Mouse (Mus musculus): Measurements from ENCODE around the gene Igsf3. TPM values are rescaled to one million over a fixed set of nuclear protein-coding genes. Genes with fewer than 3 reads are reported as not detected.

Igsf3 gene
- polyA plus RNA-seq, 1 experiment, result 2.6 TPM

DNA sequence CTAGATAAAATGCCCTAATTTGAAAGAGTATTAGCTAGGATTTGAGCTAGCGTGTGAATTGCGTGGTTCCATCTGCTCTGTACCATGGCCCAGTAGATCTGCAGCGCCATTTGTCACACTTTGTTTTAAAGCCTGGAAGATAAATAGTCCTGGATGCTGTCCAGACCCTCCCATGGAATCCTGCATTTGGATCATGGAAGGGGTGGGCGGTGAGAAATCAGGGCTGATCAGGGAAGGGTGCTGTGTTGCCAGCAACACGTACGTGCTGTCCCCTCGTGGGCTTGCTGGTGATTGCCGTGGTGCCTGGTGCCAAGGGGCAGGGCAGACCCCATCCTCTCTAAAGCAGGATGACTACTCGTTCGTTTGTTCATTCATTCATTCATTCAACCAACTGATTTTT lies 28.6 kb downstream of the Igsf3 start:
- H3K27ac ChIP-seq (ENCODE audit: insufficient read depth, low read depth, low read length), result no peak overlapping the region
- H3K36me3 ChIP-seq (ENCODE audit: control insufficient read depth, insufficient read depth, low read length), result no peaks in the 10 kb centered on the region
- 61% methylated on average over 10 of the region's 10 CpGs for WGBS
- no peak for DNase-seq
- no peak overlapping the region for H3K4me3 ChIP-seq (ENCODE audit: insufficient read depth, low read depth, low read length)
- no peaks in the 10 kb centered on the region for H3K27me3 ChIP-seq (replicated peaks; ENCODE audit: control insufficient read depth, insufficient read depth, low read length)
- no peaks in the 10 kb centered on the region for H3K4me1 ChIP-seq (ENCODE audit: control insufficient read depth, insufficient read depth, low read length)
- TF ChIP-seq POLR2A (IDR thresholded peaks at IDR 0.05; ENCODE audit: low read depth, low read length) (no peak), CTCF (conservative IDR thresholded peaks at IDR 0.05; ENCODE audit: insufficient read depth, insufficient read length, low read depth, low read length) (no peak)

DNA sequence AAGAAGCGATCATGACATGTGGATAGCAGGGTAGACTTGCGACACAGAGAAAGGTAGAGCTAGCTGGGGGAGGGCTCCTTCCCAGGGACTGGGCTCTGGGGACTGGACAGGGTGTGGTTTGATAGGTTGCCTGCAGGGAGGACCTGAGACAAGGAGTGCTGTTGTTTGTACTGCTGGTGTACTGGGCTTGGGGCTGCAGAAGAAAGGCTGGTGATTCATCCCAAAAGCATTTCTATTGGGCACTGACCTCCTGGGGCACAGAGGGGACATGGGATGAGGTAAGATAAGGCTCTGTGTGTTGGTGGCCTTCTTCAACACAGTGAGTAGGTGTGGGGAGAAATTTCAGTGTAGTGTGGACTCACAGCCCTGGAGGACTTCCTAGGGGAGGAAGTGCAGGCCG lies 29.2 kb downstream of the Igsf3 start:
- no peaks in the 10 kb centered on the region for H3K4me1 ChIP-seq (ENCODE audit: control insufficient read depth, insufficient read depth, low read length)
- no peak overlapping the region for H3K4me3 ChIP-seq (ENCODE audit: insufficient read depth, low read depth, low read length)
- no peaks in the 10 kb centered on the region for H3K36me3 ChIP-seq (ENCODE audit: control insufficient read depth, insufficient read depth, low read length)
- no peak for TF ChIP-seq CTCF (conservative IDR thresholded peaks at IDR 0.05; ENCODE audit: insufficient read depth, insufficient read length, low read depth, low read length)
- no peak for TF ChIP-seq POLR2A (IDR thresholded peaks at IDR 0.05; ENCODE audit: low read depth, low read length)
- 72% methylated on average over 3 of the region's 3 CpGs for WGBS
- no peak for DNase-seq
- H3K27me3 ChIP-seq (replicated peaks; ENCODE audit: control insufficient read depth, insufficient read depth, low read length), result no peaks in the 10 kb centered on the region
- H3K27ac ChIP-seq (ENCODE audit: insufficient read depth, low read depth, low read length), result no peak overlapping the region

DNA sequence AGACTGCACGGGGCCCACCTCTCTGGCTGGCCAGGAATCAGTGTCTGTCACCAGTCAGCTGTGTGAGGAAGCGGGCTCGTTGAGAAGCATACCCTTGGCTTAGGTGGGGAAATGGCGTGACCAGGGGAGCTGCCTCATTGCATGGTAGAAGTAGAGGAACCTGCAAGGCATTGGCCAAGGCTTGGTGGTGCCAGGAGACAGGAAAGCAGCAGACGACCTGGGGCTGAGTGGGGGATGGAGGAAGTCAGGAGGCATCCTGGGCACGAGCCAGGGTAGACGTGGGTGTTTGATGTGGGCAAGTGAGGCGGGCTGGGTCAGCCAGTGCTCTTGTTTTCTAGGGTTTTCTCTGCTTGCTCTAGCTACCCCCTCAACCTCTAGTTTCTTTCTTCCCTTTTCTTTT lies 30.7 kb downstream of the Igsf3 start:
- H3K27ac ChIP-seq (ENCODE audit: insufficient read depth, low read depth, low read length), result no peak overlapping the region
- TF ChIP-seq CTCF (conservative IDR thresholded peaks at IDR 0.05; ENCODE audit: insufficient read depth, insufficient read length, low read depth, low read length) (no peak), POLR2A (IDR thresholded peaks at IDR 0.05; ENCODE audit: low read depth, low read length) (no peak)
- DNase-seq, result no peak
- no peaks in the 10 kb centered on the region for H3K27me3 ChIP-seq (replicated peaks; ENCODE audit: control insufficient read depth, insufficient read depth, low read length)
- no peak overlapping the region for H3K4me3 ChIP-seq (ENCODE audit: insufficient read depth, low read depth, low read length)
- H3K36me3 ChIP-seq (ENCODE audit: control insufficient read depth, insufficient read depth, low read length), result no peaks in the 10 kb centered on the region
- 60% methylated on average over 8 of the region's 8 CpGs for WGBS
- H3K4me1 ChIP-seq (ENCODE audit: control insufficient read depth, insufficient read depth, low read length), result 0 out of 2 replicates have a peak, but pooled peaks cover 2% of the 10 kb centered on the region

DNA sequence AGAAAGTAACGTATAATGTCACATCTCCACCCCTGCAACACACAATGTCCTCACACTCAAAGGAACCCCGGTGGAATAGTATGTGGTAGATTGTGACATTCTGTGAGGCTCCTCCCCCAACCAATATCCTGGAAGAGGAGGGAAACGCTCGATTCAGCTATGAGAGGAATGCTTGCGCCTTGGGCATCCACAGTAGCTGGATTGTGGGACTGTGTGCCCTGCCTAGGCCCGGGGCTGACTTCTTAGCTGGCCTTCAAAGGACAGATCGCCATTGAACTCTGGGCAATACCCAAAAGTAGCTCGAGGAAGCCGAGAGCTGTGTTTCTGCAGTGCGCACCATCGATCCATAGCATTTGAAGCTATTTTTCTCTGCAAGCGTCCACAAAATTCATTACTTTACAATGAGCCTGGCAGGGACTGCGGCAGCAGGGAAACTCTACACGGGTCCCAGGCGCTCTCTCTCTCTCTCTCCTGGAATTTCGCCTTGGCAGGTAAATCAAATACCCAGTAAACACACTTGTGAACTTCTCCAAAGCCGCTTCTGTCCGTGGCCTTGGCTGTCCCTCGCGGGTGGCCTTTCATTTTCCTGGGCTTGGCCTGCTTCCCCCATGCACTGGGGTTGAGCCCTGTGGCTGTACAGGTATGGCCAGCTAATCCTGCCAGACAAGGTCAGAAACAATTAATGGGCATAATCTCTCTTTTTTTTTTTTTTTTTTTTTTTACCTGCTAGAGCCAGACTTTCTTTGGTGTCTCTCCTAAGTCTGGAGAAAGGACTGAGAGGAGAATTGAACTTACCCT lies 32.3 kb downstream of the Igsf3 start:
- DNase-seq, result no peak
- 0 out of 2 replicates have a peak, but pooled peaks cover 2% of the 10 kb centered on the region for H3K4me1 ChIP-seq (ENCODE audit: control insufficient read depth, insufficient read depth, low read length)
- H3K4me3 ChIP-seq (ENCODE audit: insufficient read depth, low read depth, low read length), result no peak overlapping the region
- no peaks in the 10 kb centered on the region for H3K36me3 ChIP-seq (ENCODE audit: control insufficient read depth, insufficient read depth, low read length)
- no peak overlapping the region for H3K27ac ChIP-seq (ENCODE audit: insufficient read depth, low read depth, low read length)
- 42% methylated on average over 20 of the region's 20 CpGs for WGBS
- H3K27me3 ChIP-seq (replicated peaks; ENCODE audit: control insufficient read depth, insufficient read depth, low read length), result no peaks in the 10 kb centered on the region
- TF ChIP-seq POLR2A (IDR thresholded peaks at IDR 0.05; ENCODE audit: low read depth, low read length), result no peak
- no peak for TF ChIP-seq CTCF (conservative IDR thresholded peaks at IDR 0.05; ENCODE audit: insufficient read depth, insufficient read length, low read depth, low read length)

DNA sequence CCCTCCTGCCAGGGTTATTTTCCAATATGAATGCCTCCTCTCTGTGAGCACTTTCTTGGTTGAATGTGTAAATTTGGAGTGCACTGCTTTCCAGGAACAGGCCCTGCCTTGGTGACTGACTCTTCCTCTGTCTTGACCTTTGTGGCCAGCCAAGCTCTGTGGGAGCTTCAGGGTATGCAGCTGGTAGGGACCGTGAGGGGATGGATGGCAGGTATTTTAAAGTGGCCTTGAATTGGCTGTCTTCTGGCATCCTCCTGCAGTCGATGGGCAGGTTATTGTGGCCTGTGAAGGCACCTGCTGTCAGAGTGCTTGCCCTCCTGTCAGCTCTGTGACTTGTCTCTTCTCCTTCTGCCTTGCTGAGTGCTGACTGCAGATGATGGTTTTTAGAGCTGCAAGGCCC lies 33.3 kb downstream of the Igsf3 start:
- 68% methylated on average over 2 of the region's 2 CpGs for WGBS
- no peak overlapping the region for H3K27ac ChIP-seq (ENCODE audit: insufficient read depth, low read depth, low read length)

DNA sequence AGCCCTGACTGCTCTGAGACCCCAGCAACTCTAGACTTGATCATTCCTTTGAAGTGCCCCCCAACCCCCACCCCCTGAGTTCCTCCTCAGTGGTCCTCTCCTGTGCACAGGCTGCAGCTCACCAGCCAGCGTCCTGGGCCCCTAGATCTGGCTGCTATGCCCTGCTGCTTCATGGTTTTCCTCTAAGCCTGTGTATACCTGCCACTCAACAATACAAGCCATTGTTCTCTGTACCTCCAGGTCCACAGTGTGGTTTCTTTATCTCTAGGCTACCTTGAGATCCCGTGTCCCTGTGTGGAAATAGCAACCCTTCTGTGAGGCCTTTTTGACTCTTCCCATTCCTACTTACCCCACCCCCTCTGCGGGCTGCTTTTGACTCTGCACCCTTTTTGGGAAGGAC lies 33.9 kb downstream of the Igsf3 start:
- WGBS, result 69% methylated on average over 3 of the region's 3 CpGs
- no peak overlapping the region for H3K27ac ChIP-seq (ENCODE audit: insufficient read depth, low read depth, low read length)
- 0 out of 2 replicates have a peak, but pooled peaks cover 2% of the 10 kb centered on the region for H3K4me1 ChIP-seq (ENCODE audit: control insufficient read depth, insufficient read depth, low read length)
- TF ChIP-seq POLR2A (IDR thresholded peaks at IDR 0.05; ENCODE audit: low read depth, low read length), result no peak
- TF ChIP-seq CTCF (conservative IDR thresholded peaks at IDR 0.05; ENCODE audit: insufficient read depth, insufficient read length, low read depth, low read length), result no peak
- no peak overlapping the region for H3K4me3 ChIP-seq (ENCODE audit: insufficient read depth, low read depth, low read length)
- no peaks in the 10 kb centered on the region for H3K36me3 ChIP-seq (ENCODE audit: control insufficient read depth, insufficient read depth, low read length)
- no peak for DNase-seq
- no peaks in the 10 kb centered on the region for H3K27me3 ChIP-seq (replicated peaks; ENCODE audit: control insufficient read depth, insufficient read depth, low read length)

More for the DNA sequence above, 33.3 kb downstream of the Igsf3 start:
- TF ChIP-seq CTCF (conservative IDR thresholded peaks at IDR 0.05; ENCODE audit: insufficient read depth, insufficient read length, low read depth, low read length) (no peak), POLR2A (IDR thresholded peaks at IDR 0.05; ENCODE audit: low read depth, low read length) (no peak)
- Histone ChIP-seq H3K4me1 (ENCODE audit: control insufficient read depth, insufficient read depth, low read length) (0 out of 2 replicates have a peak, but pooled peaks cover 2% of the 10 kb centered on the region), H3K27me3 (replicated peaks; ENCODE audit: control insufficient read depth, insufficient read depth, low read length) (no peaks in the 10 kb centered on the region), H3K4me3 (ENCODE audit: insufficient read depth, low read depth, low read length) (no peak overlapping the region), H3K36me3 (ENCODE audit: control insufficient read depth, insufficient read depth, low read length) (no peaks in the 10 kb centered on the region)
- no peak for DNase-seq

DNA sequence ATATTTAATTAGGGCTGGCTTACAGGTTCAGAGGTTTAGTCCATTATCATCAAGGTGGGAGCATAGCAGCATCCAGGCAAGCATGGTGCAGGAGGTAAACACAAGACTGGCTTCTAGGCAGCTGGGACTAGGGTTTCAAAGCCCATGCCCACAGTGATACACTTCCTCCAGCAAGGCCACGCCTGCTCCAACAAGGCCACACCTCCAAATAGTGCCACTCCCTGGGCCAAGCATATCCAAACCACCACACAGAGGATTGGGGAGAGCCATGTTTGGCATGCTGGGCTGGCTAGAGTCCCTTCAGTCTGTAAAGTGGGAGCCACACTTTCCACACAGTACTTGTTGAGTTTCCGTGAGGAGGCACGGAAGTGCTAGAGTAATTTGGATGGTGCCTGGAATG lies 34.7 kb downstream of the Igsf3 start:
- Histone ChIP-seq H3K4me3 (ENCODE audit: insufficient read depth, low read depth, low read length) (no peak overlapping the region), H3K27me3 (replicated peaks; ENCODE audit: control insufficient read depth, insufficient read depth, low read length) (no peaks in the 10 kb centered on the region), H3K27ac (ENCODE audit: insufficient read depth, low read depth, low read length) (no peak overlapping the region), H3K4me1 (ENCODE audit: control insufficient read depth, insufficient read depth, low read length) (0 out of 2 replicates have a peak, but pooled peaks cover 2% of the 10 kb centered on the region), H3K36me3 (ENCODE audit: control insufficient read depth, insufficient read depth, low read length) (no peaks in the 10 kb centered on the region)
- 86% methylated on average over 3 of the region's 3 CpGs for WGBS
- no peak for DNase-seq
- TF ChIP-seq POLR2A (IDR thresholded peaks at IDR 0.05; ENCODE audit: low read depth, low read length) (no peak), CTCF (conservative IDR thresholded peaks at IDR 0.05; ENCODE audit: insufficient read depth, insufficient read length, low read depth, low read length) (no peak)
